Mouse (Mus musculus) inflammation-experienced regulatory T-cells, adult 6 months (primary cell): ENCODE data around the gene Myadml2. TPM values are rescaled to one million over a fixed set of nuclear protein-coding genes. Genes with fewer than 3 reads are reported as not detected.
A peak's percentile ranks its signal among the peaks of the same experiment; 100 is the strongest.
"Not testable (repeated sequence)": the region's sequence is repeated elsewhere in the genome, so short reads cannot be mapped to it uniquely, and the experiment has no call there.

Experiments used
- ATAC-seq: one replicate; pipeline ENCODE4 v1.8.0; 2017
- polyA plus RNA-seq, 3 experiments: library from polyadenylated mRNA; unstranded; fragments of 100-300 nt; shearing (Covaris generic); gene quantifications; one replicate each; pipeline ENCODE4 v1.2.1; 2017

Myadml2 gene
- polyA plus RNA-seq, result not detected

GRCm38 (mm10) chr11:120648001-120648476 is at the start of gene Myadml2:
Gene Myadml2, minus strand, starts transcription at chr11:120648158.
- ATAC-seq, result no peak

- ATAC-seq, result no peak
Measured at GRCm38 (mm10) chr11:120697741-120698140, 49.8 kb upstream of the Myadml2 start.

GRCm38 (mm10) chr11:120696568-120696967 is 48.6 kb upstream of the Myadml2 start:
- ATAC-seq, result no peak

- no peak for ATAC-seq
Measured at GRCm38 (mm10) chr11:120695641-120696040, 47.7 kb upstream of the Myadml2 start.

GRCm38 (mm10) chr11:120695184-120695583 is 47.2 kb upstream of the Myadml2 start:
- no peak for ATAC-seq

GRCm38 (mm10) chr11:120693461-120693860 is 45.5 kb upstream of the Myadml2 start:
- ATAC-seq, result no peak

- ATAC-seq, result no peak
Measured at GRCm38 (mm10) chr11:120692471-120693011, 44.6 kb upstream of the Myadml2 start.

- no peak for ATAC-seq
Measured at GRCm38 (mm10) chr11:120689365-120689764, 41.4 kb upstream of the Myadml2 start.

GRCm38 (mm10) chr11:120686650-120687272 is 38.8 kb upstream of the Myadml2 start:
- no peak for ATAC-seq

- no peak for ATAC-seq
Measured at GRCm38 (mm10) chr11:120684660-120685059, 36.7 kb upstream of the Myadml2 start.

- no peak for ATAC-seq
Measured at GRCm38 (mm10) chr11:120684086-120684485, 36.1 kb upstream of the Myadml2 start.

- no peak for ATAC-seq
Measured at GRCm38 (mm10) chr11:120683536-120683935, 35.6 kb upstream of the Myadml2 start.

GRCm38 (mm10) chr11:120682683-120683082 is 34.7 kb upstream of the Myadml2 start:
- ATAC-seq, result no peak

- ATAC-seq, result no peak
Measured at GRCm38 (mm10) chr11:120679909-120680308, 32.0 kb upstream of the Myadml2 start.

GRCm38 (mm10) chr11:120676951-120677350 is 29.0 kb upstream of the Myadml2 start:
- no peak for ATAC-seq

- ATAC-seq, result not testable (repeated sequence)
Measured at GRCm38 (mm10) chr11:120675875-120676274, 27.9 kb upstream of the Myadml2 start.

- ATAC-seq, result no peak
Measured at GRCm38 (mm10) chr11:120673594-120674122, 25.7 kb upstream of the Myadml2 start.

GRCm38 (mm10) chr11:120672687-120673593 is 25.0 kb upstream of the Myadml2 start, which contains the start of gene Aspscr1:
Gene Aspscr1, plus strand, starts transcription at chr11:120672973.
- peak; percentile 87 for ATAC-seq

GRCm38 (mm10) chr11:120666617-120667016 is 18.7 kb upstream of the Myadml2 start:
- no peak for ATAC-seq

- no peak for ATAC-seq
Measured at GRCm38 (mm10) chr11:120665406-120665805, 17.4 kb upstream of the Myadml2 start.

- no peak for ATAC-seq
Measured at GRCm38 (mm10) chr11:120663714-120664113, 15.8 kb upstream of the Myadml2 start.

GRCm38 (mm10) chr11:120662759-120663158 is 14.8 kb upstream of the Myadml2 start:
- ATAC-seq, result no peak

- no peak for ATAC-seq
Measured at GRCm38 (mm10) chr11:120661076-120661460, 13.1 kb upstream of the Myadml2 start, which contains the start of gene Notum. Gene Notum, minus strand, starts transcription at chr11:120661175.
